Mouse (Mus musculus) mature B cell (primary cell): ENCODE measurements around the gene Arxes2.
"Not testable (repeated sequence)": the region's sequence is repeated elsewhere in the genome, so short reads cannot be mapped to it uniquely, and the experiment has no call there.

ENCODE experiments used
- in situ Hi-C: fragments of 300-500 bp; cut with MboI; formaldehyde crosslinking; loops from 2 replicates; pipeline ENCODE4 v1.14.3; 2019

Gene Arxes2

GRCm38 (mm10) chrX:135993664-135994119 lies at the start of gene Arxes2:
Gene Arxes2, plus strand, starts transcription at chrX:135993824.
- in situ Hi-C loops, result not testable (repeated sequence)

- in situ Hi-C loops, result no loop called here
These were observed 44.8 kb upstream of the Arxes2 start for GRCm38 (mm10) chrX:135948699-135949437.

- in situ Hi-C loops, result no loop called here
These were observed 36.5 kb upstream of the Arxes2 start for GRCm38 (mm10) chrX:135956988-135957690.

GRCm38 (mm10) chrX:135957691-135958081 lies 35.9 kb upstream of the Arxes2 start:
- in situ Hi-C loops, result no loop called here

GRCm38 (mm10) chrX:135958589-135959225 lies 34.9 kb upstream of the Arxes2 start:
- in situ Hi-C loops, result no loop called here

GRCm38 (mm10) chrX:135959536-135959935 lies 34.1 kb upstream of the Arxes2 start:
- in situ Hi-C loops, result no loop called here

- in situ Hi-C loops, result no loop called here
These were observed 31.3 kb upstream of the Arxes2 start for GRCm38 (mm10) chrX:135962342-135962741.

GRCm38 (mm10) chrX:135963130-135963529 lies 30.5 kb upstream of the Arxes2 start:
- in situ Hi-C loops, result no loop called here

- in situ Hi-C loops, result no loop called here
These were observed 30.0 kb upstream of the Arxes2 start for GRCm38 (mm10) chrX:135963629-135964028.

GRCm38 (mm10) chrX:135973597-135974423 lies 19.8 kb upstream of the Arxes2 start:
- in situ Hi-C loops, result no loop called here

- in situ Hi-C loops, result no loop called here
These were observed 19.0 kb upstream of the Arxes2 start for GRCm38 (mm10) chrX:135974424-135975225.

- in situ Hi-C loops, result no loop called here
These were observed 18.4 kb upstream of the Arxes2 start for GRCm38 (mm10) chrX:135975226-135975552.

GRCm38 (mm10) chrX:135984539-135985260 lies 8.9 kb upstream of the Arxes2 start:
- in situ Hi-C loops, result no loop called here

- in situ Hi-C loops, result no loop called here
These were observed 7.4 kb upstream of the Arxes2 start for GRCm38 (mm10) chrX:135986267-135986666.

- in situ Hi-C loops, result no loop called here
These were observed 3.0 kb upstream of the Arxes2 start for GRCm38 (mm10) chrX:135990661-135991060.

- in situ Hi-C loops, result not testable (repeated sequence)
These were observed 431 bp upstream of the Arxes2 start for GRCm38 (mm10) chrX:135993192-135993594.

GRCm38 (mm10) chrX:136007199-136007843 lies 13.7 kb downstream of the Arxes2 start:
- in situ Hi-C loops, result no loop called here

GRCm38 (mm10) chrX:136014392-136014791 lies 20.8 kb downstream of the Arxes2 start:
- in situ Hi-C loops, result no loop called here

- in situ Hi-C loops, result no loop called here
These were observed 36.7 kb downstream of the Arxes2 start for GRCm38 (mm10) chrX:136030331-136030730.
